Mouse (Mus musculus) thymus, adult 2 months (tissue): ENCODE results near the gene Kank2.

ENCODE experiments used
- CTCF ChIP-seq: fragments of 200-500 bp; IDR thresholded peaks from 2 replicates; pipeline ENCODE4 v1.5.1; 2012; ENCODE audit warnings: mild to moderate bottlenecking, control low read depth, low read length, moderate library complexity, borderline replicate concordance; ENCODE audit not compliant: control insufficient read depth, poor library complexity, insufficient read depth; ENCODE audit errors: extremely low read depth
- POLR2A ChIP-seq: fragments of 200-500 bp; IDR thresholded peaks from 2 replicates; pipeline ENCODE4 v1.6.1; 2012; ENCODE audit warnings: mild to moderate bottlenecking, low read length, control low read depth, moderate library complexity; ENCODE audit not compliant: control insufficient read depth, poor library complexity, insufficient read depth; ENCODE audit errors: extremely low read depth

- no peak for TF ChIP-seq CTCF
- no peak for TF ChIP-seq POLR2A
Observed at GRCm38 (mm10) chr9:21729264-21729663, 69.3 kb downstream of the Kank2 start.
